Mouse (Mus musculus) effector memory CD4-positive, alpha-beta T cell, adult 7 months (primary cell): ENCODE results near the gene Vstm5. TPM values are rescaled to one million over a fixed set of nuclear protein-coding genes. Genes with fewer than 3 reads are reported as not detected.

Source experiments
- polyA plus RNA-seq: library from polyadenylated mRNA; unstranded; fragments of 100-300 nt; shearing (Covaris generic); gene quantifications from one replicate; pipeline ENCODE4 v1.2.1, GENCODE M21; 2017

The Vstm5 gene
- polyA plus RNA-seq, result not detected

DNA sequence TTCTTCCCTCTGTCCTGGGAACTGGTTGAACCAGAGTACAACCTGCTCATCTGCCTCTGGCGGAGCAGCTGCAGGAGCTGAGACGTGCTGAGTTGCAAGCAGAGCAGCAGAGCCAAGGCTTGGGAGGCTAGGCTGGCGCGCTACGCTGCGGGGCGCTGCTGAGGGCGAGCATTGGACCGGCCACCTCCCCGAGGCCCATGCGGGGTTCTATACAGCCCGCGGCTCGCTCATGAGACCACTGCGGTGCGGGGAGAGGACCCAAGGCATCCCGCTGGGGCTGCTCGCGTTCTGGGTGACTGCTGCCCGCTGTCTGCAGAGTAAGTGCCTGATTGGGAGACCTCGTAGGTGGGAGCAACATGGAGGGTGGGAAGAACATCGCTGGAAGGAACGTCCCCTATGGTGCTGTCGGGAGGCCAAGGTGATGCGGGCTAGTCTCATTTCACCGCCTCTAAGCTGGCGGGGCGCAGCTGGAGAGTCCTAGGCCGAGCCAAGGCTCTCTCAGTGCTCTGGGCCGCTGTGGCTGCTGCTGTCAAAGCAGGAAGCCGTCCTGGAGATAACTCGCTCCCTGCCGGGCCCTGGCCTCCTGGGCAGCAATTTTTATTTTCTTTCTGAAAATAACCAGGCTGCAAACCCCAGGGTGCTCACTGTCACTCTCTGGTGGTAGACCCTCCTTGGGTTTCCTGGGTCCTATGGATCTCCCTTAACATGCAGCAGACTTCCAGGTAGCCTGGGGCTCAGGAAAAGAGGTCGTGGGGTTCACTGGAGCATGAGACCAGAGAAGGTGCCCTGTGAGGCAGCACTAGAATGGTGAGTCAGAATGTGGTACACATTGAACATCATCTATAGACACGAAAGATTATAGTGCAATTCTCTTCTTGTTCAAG lies at the start of gene Vstm5:
TSS of gene Vstm5 (plus strand) at position 4 of the 884 bp plus-strand sequence.

DNA sequence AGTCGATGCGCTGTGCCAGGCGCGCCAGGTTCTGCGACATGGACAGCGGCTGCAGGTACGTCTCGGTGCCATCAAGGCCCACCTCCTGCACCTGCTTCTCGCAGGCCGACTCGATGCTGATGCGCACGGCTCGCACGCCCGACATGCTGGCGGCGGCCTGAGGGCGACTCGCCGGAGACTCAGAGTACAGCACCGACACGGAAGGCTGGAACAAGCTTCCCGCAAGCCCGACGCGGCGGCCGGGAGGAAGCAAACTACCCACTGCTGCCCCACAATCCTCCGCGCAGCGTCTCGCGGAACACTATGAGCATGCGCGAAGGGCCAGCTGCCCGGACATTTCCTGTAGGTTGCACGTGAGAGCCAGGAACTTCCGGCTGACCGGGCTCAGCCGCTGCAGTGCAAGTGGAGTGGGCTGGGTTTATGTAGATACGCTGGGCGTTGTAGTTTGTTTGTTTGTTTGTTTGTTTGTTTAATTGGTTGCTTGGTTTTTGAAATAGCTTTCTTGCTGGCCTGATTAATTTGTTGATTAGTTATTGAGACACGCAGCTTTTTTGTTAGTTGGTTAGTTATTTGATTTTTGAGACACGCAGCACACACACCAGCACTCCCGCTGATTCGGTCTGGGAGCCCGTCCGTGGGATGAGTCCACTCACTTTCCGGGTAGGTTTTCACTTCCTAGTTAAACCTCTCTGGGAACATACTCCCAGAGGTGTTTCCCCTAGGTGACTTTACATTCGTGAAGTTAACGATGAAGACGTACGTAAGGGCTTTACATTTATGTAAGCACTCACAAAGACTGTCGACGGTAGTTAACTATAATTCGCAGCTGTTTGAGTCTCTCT lies 41.0 kb downstream of the Vstm5 start, which contains the start of gene Med17:
TSS of gene Med17 (minus strand) at position 283 of the 842 bp plus-strand sequence.

GRCm38 (mm10) chr9:15305503-15306397 lies 66.9 kb downstream of the Vstm5 start, which contains the start of gene Taf1d:
Gene Taf1d (plus strand): TSS chr9:15306214.

DNA sequence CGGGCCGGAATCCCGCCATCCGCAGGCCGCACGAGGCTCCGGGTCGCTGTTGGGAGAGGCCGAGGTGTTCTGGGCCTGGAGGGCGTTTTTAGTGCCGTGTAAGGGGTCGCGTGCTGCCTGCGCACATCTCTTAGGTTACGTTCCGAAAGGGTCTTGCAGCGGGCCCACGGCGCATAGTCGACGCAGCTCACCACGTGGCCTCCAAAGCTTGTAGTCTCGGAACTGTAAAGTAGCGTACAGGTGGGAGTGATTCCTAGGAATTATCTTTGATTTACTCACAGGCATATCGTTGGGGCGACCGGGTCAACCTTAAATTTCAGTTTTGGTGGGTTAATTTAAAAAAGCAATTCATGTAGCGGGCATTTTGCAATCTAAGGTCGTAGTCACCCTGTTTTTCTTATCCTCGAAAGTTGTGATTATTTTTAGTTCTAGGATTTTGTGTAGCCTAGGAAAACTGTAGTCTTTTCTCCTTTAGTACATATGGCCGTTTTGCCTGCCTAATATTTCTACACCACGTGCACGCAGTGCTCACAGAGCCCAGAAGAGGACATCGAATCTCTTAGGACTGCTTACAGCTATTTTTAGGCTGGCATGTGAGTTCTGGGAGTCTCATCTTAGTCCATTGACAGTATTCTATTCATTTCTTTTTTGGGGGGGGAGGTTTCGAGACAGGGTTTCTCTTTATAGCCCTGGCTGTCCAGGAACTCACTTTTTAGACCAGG lies 67.7 kb downstream of the Vstm5 start, which contains the start of gene 4931406C07Rik:
TSS of gene 4931406C07Rik (minus strand) at position 51 of the 722 bp plus-strand sequence.

Other genes starting within 250 kb of the Vstm5 start
- gene Panx1, start 193.6 kb upstream of the Vstm5 start, polyA plus RNA-seq, result 181 TPM
- gene Hephl1, start 126.9 kb upstream of the Vstm5 start, polyA plus RNA-seq, result 0.10 TPM
- 51.1 TPM for gene Med17, start 40.9 kb downstream of the Vstm5 start, polyA plus RNA-seq
- gene Taf1d, start 67.2 kb downstream of the Vstm5 start, polyA plus RNA-seq, result 141 TPM
- 2.1 TPM for gene 4931406C07Rik, start 67.4 kb downstream of the Vstm5 start, polyA plus RNA-seq
- gene Cep295, start 118.7 kb downstream of the Vstm5 start, polyA plus RNA-seq, result 20.0 TPM